Mouse (Mus musculus) spleen, adult 2 months (tissue): ENCODE results near the gene Wasf2. TPM values are rescaled to one million over a fixed set of nuclear protein-coding genes. Genes with fewer than 3 reads are reported as not detected.
A peak's percentile ranks its signal among the peaks of the same experiment; 100 is the strongest.

ENCODE experiments used
- DNase-seq, 2 experiments: peaks; one replicate each; pipeline versions ENCODE4 v3.0.0 to v3.0.0-alpha.2; 2012 to 2021; ENCODE audit warnings: low spot score in 2 of 2, low read depth in 1 of 2
- H3K27ac ChIP-seq: fragments of 200-500 bp; 2 replicates; pipeline ENCODE4 v1.5.1; 2012; ENCODE audit warnings: low read length, inconsistent platforms; ENCODE audit not compliant: insufficient read depth
- H3K27me3 ChIP-seq: fragments of 200-500 bp; 2 replicates; pipeline ENCODE4 v1.6.1; 2012; ENCODE audit warnings: mild to moderate bottlenecking, moderate library complexity, low read length, inconsistent platforms; ENCODE audit not compliant: control insufficient read depth, insufficient read depth
- H3K36me3 ChIP-seq: fragments of 200-500 bp; 2 replicates; pipeline ENCODE4 v1.6.1; 2012; ENCODE audit warnings: mild to moderate bottlenecking, low read length, inconsistent platforms; ENCODE audit not compliant: control insufficient read depth, insufficient read depth
- H3K4me1 ChIP-seq: fragments of 200-500 bp; 2 replicates; pipeline ENCODE4 v1.6.1; 2011; ENCODE audit warnings: inconsistent platforms; ENCODE audit not compliant: control insufficient read depth, insufficient read depth, insufficient read length
- H3K4me3 ChIP-seq: fragments of 200-500 bp; 2 replicates; pipeline ENCODE4 v1.5.1; 2011; ENCODE audit warnings: mild to moderate bottlenecking, inconsistent platforms; ENCODE audit not compliant: insufficient read depth, insufficient read length; ENCODE audit errors: extremely low read depth
- CTCF ChIP-seq: fragments of 200-500 bp; IDR thresholded peaks from 2 replicates; pipeline ENCODE4 v1.5.1; 2011; ENCODE audit warnings: mild to moderate bottlenecking, inconsistent platforms; ENCODE audit not compliant: insufficient read depth, insufficient read length, insufficient replicate concordance; ENCODE audit errors: extremely low read depth
- POLR2A ChIP-seq: fragments of 200-500 bp; IDR thresholded peaks from 2 replicates; pipeline ENCODE4 v1.6.1; 2011; ENCODE audit warnings: low read depth, low read length, inconsistent platforms
- WGBS: fragments of 180-500 bp; shearing (Covaris S2); methylation state at CpG from one replicate; pipeline ENCODE4 v1.1.7; 2018; 5-methylcytosine and 5-hydroxymethylcytosine counted together
- polyA plus RNA-seq: library from polyadenylated mRNA; depleted of rRNA; stranded (reverse); fragments of >200 nt; gene quantifications from 2 replicates; pipeline ENCODE4 v1.2.3, GENCODE M21; 2012; rRNA removed

The Wasf2 gene
- 76.2 and 87.6 TPM in 2 replicates for polyA plus RNA-seq

DNA sequence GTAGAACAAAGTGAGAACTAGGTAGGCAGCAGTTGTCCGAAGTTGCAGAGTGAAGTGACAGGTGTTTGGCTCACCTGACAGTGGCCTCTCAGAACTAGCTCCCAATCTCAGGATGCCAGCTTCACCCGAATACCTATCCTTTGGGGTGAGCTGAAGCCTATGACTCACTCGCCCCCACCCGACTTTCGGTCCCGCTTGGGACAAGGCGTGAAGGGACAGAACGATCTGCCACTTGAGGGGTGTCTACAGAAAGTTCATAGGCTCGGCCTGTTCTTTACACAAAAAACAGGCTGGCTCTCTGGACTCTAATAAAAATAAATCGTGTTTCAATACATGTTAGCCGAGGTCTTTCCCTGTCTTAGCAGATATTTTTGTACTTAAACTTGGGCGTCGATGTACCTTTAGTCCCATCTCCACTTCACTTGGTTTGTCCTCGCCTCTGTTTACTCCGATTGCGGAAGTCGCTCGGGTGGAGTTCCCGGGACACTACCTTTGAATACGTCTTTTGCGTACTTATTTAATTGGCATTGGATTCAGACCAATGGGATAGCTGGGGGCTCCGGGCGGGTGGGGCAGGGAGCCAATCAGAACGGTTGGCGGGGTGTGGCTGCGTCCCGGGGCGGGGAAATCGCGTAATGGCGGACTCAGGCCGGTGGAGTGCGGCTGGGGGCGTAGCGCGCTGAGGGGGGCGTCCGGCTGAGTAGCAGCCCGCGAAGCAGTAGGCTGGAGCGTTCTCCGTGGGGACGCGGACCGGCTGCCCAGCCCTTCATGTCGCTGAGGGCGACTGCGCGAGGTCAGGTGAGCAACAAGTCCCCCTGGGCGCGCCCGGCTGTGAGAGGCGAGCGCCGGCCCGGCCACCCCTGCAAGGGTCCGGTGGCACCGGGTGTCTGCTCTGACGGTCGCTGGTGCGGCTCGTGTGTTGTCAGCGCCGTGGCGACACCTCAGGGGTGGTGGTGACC is at the start of gene Wasf2:
Gene Wasf2, plus strand, starts transcription at position 575 of the 959 bp plus-strand sequence.
- TF ChIP-seq POLR2A = peak; percentile 96
- TF ChIP-seq CTCF = no peak
- H3K27me3 ChIP-seq = no peaks in the 10 kb centered on the region
- peak; percentile 88 to 96 for DNase-seq
- H3K4me1 ChIP-seq = peaks cover 9% of the 10 kb centered on the region
- under 1% methylated on average over 65 of the region's 65 CpGs for WGBS
- peak within 1 kb of the TSS; percentile 93 for H3K4me3 ChIP-seq
- peaks cover 5% of the 10 kb centered on the region; the same call in 1 of the 2 replicates for H3K36me3 ChIP-seq
- peak within 1 kb of the TSS; percentile 97 for H3K27ac ChIP-seq

DNA sequence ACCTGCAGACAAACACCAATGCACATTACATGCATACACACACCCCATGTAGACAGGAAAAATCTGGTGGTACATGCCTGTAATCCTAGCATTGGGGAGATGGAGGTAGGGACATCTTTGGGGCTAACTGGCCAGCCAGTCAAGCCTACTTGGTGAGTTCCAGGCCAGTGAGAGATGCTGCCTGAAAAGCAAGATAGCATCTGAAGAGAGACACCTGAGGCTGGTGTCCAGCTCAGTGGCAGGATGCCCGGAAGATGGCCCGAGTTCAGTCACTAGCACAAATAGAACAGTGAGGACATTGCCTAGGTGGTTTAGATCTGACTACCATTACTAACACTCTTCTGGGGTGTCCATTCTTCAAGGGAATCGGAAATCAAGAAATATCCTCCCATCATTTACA is 49.4 kb upstream of the Wasf2 start:
- no peak for DNase-seq
- no peak overlapping the region for H3K4me3 ChIP-seq
- 94% methylated on average over 3 of the region's 3 CpGs for WGBS

DNA sequence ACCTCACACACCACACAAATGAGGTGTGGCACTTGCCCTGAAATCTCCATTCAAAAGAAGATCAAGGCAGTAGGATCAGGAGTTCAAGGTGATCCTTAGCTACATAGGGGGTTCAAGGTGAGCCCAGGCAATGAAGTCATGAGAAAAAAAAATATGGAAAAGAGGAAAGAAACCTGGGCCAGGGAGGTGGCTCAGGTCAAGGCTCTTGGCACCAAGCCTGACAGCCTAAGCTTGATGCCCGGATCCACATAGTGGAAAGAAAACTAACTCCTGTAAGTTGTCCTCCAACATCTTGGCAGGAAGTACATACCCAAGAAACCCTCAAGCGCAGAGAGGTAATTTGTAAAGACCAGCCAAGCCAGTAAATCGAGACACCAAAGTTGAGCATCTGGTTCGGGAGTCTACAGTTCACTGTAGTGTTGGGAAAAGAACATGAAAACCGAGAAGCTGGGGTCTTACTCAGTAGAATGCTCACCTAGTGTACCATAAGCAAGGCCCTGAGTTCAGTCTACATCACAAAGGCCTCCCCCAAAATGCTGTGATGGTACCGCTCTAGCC is 48.0 kb upstream of the Wasf2 start:
- 91% methylated on average over 6 of the region's 6 CpGs for WGBS
- Histone ChIP-seq H3K4me3 (no peak overlapping the region), H3K27ac (no peak overlapping the region), H3K36me3 (peaks cover 2% of the 10 kb centered on the region; the same call in 1 of the 2 replicates), H3K27me3 (no peaks in the 10 kb centered on the region), H3K4me1 (peaks cover 34% of the 10 kb centered on the region)
- no peak for TF ChIP-seq POLR2A
- no peak for TF ChIP-seq CTCF
- DNase-seq = no peak

More for the DNA sequence above, 49.4 kb upstream of the Wasf2 start:
- H3K27ac ChIP-seq = no peak overlapping the region
- H3K4me1 ChIP-seq = peaks cover 22% of the 10 kb centered on the region
- H3K36me3 ChIP-seq = peaks cover 3% of the 10 kb centered on the region; the same call in 1 of the 2 replicates
- TF ChIP-seq POLR2A (no peak), CTCF (no peak)
- no peaks in the 10 kb centered on the region for H3K27me3 ChIP-seq

DNA sequence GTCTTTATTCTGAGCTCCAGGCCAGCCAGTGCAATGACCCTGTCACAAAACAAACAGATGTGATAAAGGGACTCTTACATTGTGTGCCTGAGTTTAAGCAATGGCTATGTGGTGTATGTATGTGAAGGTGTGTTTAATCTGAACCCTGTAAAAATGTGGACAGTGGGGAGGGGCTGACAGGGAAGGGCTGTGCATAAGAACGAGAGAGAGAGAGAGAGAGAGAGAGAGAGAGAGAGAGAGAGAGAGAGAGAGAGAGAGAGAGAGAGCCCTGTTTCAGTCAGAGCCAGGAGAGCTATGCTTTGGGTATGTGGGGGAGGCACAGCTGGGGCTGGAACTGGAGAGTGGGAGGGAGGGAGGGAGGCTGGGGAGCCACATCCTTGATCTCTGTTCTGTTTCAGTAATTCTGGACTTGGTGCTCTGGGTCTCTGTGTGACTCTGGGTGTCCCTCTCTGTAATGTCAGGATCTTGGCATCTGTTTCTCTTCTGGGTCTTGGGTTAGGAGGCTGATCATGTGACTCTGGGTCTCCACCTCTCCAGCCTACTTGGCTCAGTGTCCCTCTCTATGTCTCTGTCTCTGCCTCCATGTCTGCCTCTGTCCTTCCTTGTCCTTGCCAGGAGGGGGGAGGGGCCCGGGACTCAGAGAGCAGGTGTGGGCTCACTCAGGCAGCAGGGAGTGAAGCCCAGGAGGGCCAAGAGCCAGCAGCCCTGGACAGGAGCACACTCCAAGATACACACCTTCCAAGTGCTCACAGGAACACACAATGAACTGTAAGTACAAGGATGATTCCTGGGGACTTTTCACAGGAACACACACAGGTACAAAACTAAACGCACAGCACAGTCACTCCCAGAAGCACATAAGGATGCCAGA is 46.1 kb upstream of the Wasf2 start:
- H3K27ac ChIP-seq = peak overlapping the region; percentile 18; the same call in 1 of the 2 replicates
- H3K36me3 ChIP-seq = no peaks in the 10 kb centered on the region
- DNase-seq = no peak
- H3K4me3 ChIP-seq = no peak overlapping the region
- TF ChIP-seq CTCF (no peak), POLR2A (no peak)
- no peaks in the 10 kb centered on the region for H3K27me3 ChIP-seq
- H3K4me1 ChIP-seq = peaks cover 35% of the 10 kb centered on the region
- 15% methylated on average over 3 of the region's 3 CpGs for WGBS

DNA sequence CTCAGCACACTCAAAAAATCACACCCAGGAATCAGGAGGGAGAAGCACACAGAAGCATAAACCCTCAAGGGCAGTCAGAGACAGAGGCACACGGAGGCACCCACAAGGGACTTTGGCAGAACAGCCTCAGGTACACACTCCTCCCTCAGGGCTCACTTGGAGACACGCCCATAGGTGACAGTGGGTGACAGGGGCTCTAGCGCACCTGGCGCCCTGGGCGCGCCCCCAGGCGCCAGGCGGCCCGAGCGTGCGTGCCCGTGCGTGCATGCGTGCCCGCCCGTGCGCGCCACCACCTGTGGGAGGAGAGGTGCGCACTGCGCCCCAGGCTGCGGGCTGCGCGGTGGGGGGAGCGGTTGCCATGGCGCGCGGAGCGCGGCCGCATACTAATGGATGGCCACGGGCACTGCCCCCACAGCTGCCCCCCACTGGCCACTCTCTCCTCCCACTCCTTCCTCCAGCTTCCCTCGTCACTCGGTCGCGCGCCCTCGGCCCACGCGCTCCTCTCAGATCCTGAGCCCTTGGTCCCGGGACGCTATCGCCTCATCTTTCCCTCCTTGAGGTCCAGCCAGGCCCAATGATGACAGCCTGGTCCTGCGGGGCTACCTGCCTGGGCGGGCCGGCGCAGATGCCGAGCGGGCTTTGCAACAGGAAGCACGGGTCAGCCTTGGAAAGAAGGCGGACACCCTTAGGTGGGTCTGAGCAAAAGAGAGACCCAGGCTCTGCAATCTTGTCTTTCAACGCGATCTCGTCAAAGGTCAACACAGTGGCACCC is 45.1 kb upstream of the Wasf2 start:
- 2% methylated on average over 53 of the region's 53 CpGs for WGBS
- peak in 1 of 2 experiments; percentile 34 for DNase-seq
- TF ChIP-seq CTCF (no peak), POLR2A (no peak)
- H3K36me3 ChIP-seq = no peaks in the 10 kb centered on the region
- H3K4me1 ChIP-seq = peaks cover 36% of the 10 kb centered on the region
- no peaks in the 10 kb centered on the region for H3K27me3 ChIP-seq
- H3K27ac ChIP-seq = peak overlapping the region; percentile 40; the same call in 1 of the 2 replicates
- peak overlapping the region; percentile 42; the same call in 1 of the 2 replicates for H3K4me3 ChIP-seq
